In genomic region chr8:33985430-33985977, GRCm38 (mm10) we compare ENCODE assay signal across 12 mouse cellular contexts.
DNase-seq lines count a peak whose midpoint lies in the region; ATAC-seq and TF ChIP-seq lines count a peak whose summit lies in the region.
"Had no signal": no experiment of that assay in that cellular context is flagged by ENCODE, and none has a peak within 500 bp of the region (broad histone marks: within the 10 kb centered on the region; RNA-seq: fewer than 3 reads in every experiment).

No protein-coding gene starts in this region.

- no peak overlapping the region for H3K4me3 ChIP-seq in lung, embryonic 15.5 days
- H3K4me3 ChIP-seq in bone marrow, adult 2 months (replicated peaks; ENCODE audit: control insufficient read depth, low read depth, low read length): peak overlapping the region; percentile 31
- 0 out of 2 replicates have a peak overlapping the region, but pooled peaks have one; percentile 8 for H3K4me3 ChIP-seq in liver, embryonic 15.5 days (replicated peaks)
- no peak overlapping the region for H3K4me3 ChIP-seq in hindbrain, postnatal 0 days (ENCODE audit: low read length)
- H3K4me3 ChIP-seq: hindbrain, embryonic 13.5 days; limb, embryonic 10.5 days; neural tube, embryonic 13.5 days had no signal

- no peak for TF ChIP-seq CTCF in bone marrow, adult 2 months (IDR thresholded peaks at IDR 0.05; ENCODE audit: control insufficient read depth, insufficient read depth, low read length)
- no peak for TF ChIP-seq CTCF in hindbrain, postnatal 0 days (IDR thresholded peaks at IDR 0.05; ENCODE audit: low read depth)

- TF ChIP-seq POLR2A in bone marrow, adult 2 months (IDR thresholded peaks at IDR 0.05; ENCODE audit: borderline replicate concordance, control insufficient read depth, low read depth, low read length): no peak

- no peak overlapping the region for H3K4me2 ChIP-seq in lung, embryonic 15.5 days
- no peak overlapping the region for H3K4me2 ChIP-seq in liver, embryonic 15.5 days
- H3K4me2 ChIP-seq in hindbrain, postnatal 0 days (ENCODE audit: low read depth, low read length): no peak overlapping the region
- H3K4me2 ChIP-seq: hindbrain, embryonic 13.5 days; neural tube, embryonic 13.5 days had no signal

- no peaks in the 10 kb centered on the region for H3K27me3 ChIP-seq in lung, embryonic 15.5 days
- H3K27me3 ChIP-seq in liver, embryonic 15.5 days: no peaks in the 10 kb centered on the region
- H3K27me3 ChIP-seq in hindbrain, postnatal 0 days (ENCODE audit: insufficient read depth, low read length): no peaks in the 10 kb centered on the region
- H3K27me3 ChIP-seq: hindbrain, embryonic 13.5 days; neural tube, embryonic 13.5 days had no signal

- peaks cover 14% of the 10 kb centered on the region; the same call in 1 of the 2 replicates for H3K4me1 ChIP-seq in lung, embryonic 15.5 days
- no peaks in the 10 kb centered on the region for H3K4me1 ChIP-seq in bone marrow, adult 2 months (ENCODE audit: control insufficient read depth, insufficient read depth, low read length)
- H3K4me1 ChIP-seq in liver, embryonic 15.5 days (replicated peaks): peaks cover 15% of the 10 kb centered on the region
- H3K4me1 ChIP-seq in hindbrain, postnatal 0 days (ENCODE audit: insufficient read depth, low read length): no peaks in the 10 kb centered on the region
- H3K4me1 ChIP-seq: hindbrain, embryonic 13.5 days; limb, embryonic 10.5 days; neural tube, embryonic 13.5 days had no signal

- no peak overlapping the region for H3K9ac ChIP-seq in lung, embryonic 15.5 days
- H3K9ac ChIP-seq in liver, embryonic 15.5 days: no peak overlapping the region
- no peak overlapping the region for H3K9ac ChIP-seq in hindbrain, postnatal 0 days (replicated peaks; ENCODE audit: low read length)
- H3K9ac ChIP-seq: hindbrain, embryonic 13.5 days; neural tube, embryonic 13.5 days had no signal

- no peaks in the 10 kb centered on the region for H3K9me3 ChIP-seq in lung, embryonic 15.5 days
- H3K9me3 ChIP-seq in liver, embryonic 15.5 days (replicated peaks): no peaks in the 10 kb centered on the region
- H3K9me3 ChIP-seq in hindbrain, postnatal 0 days (ENCODE audit: low read length): no peaks in the 10 kb centered on the region
- H3K9me3 ChIP-seq: hindbrain, embryonic 13.5 days; limb, embryonic 10.5 days; neural tube, embryonic 13.5 days had no signal

- 63% methylated on average over 11 of the region's 11 CpGs for WGBS in lung, embryonic 15.5 days
- WGBS in bone marrow, adult 2 months: 53% methylated on average over 11 of the region's 11 CpGs
- WGBS in liver, embryonic 15.5 days (ENCODE audit: insufficient replicate concordance): 47% methylated on average over 11 of the region's 11 CpGs
- WGBS in hindbrain, postnatal 0 days: 61% methylated on average over 11 of the region's 11 CpGs

- H3K27ac ChIP-seq in lung, embryonic 15.5 days: no peak overlapping the region
- no peak overlapping the region for H3K27ac ChIP-seq in bone marrow, adult 2 months (ENCODE audit: control insufficient read depth, insufficient read depth, low read depth, low read length, poor library complexity)
- no peak overlapping the region for H3K27ac ChIP-seq in liver, embryonic 15.5 days (replicated peaks)
- H3K27ac ChIP-seq in hindbrain, postnatal 0 days: no peak overlapping the region
- H3K27ac ChIP-seq: hindbrain, embryonic 13.5 days; limb, embryonic 10.5 days; neural tube, embryonic 13.5 days had no signal

- H3K36me3 ChIP-seq in lung, embryonic 15.5 days: no peaks in the 10 kb centered on the region
- no peaks in the 10 kb centered on the region for H3K36me3 ChIP-seq in liver, embryonic 15.5 days (replicated peaks)
- H3K36me3 ChIP-seq in hindbrain, postnatal 0 days (ENCODE audit: insufficient read depth, low read length): no peaks in the 10 kb centered on the region
- H3K36me3 ChIP-seq: hindbrain, embryonic 13.5 days; limb, embryonic 10.5 days; neural tube, embryonic 13.5 days had no signal

- no peak for DNase-seq in lung, adult 18-20 months
- DNase-seq in thymus, postnatal 14 days: peak; percentile 24
- no peak for DNase-seq in left cerebral cortex, adult 8-10 months (ENCODE audit: low spot score in 2 of 2)
- no peak for DNase-seq in hindbrain, postnatal 0 days (ENCODE audit: low spot score)
- no peak for DNase-seq in neural tube, embryonic 10.5 days (ENCODE audit: extremely low spot score, low spot score)
- DNase-seq: embryo, embryonic 11 days had no signal

- peak; percentile 34; the same call in 1 of the 2 replicates for ATAC-seq in lung, embryonic 15.5 days (ENCODE audit: borderline replicate concordance, extremely low read depth, low FRiP score, low TSS enrichment)
- no peak for ATAC-seq in liver, embryonic 15.5 days (ENCODE audit: insufficient read depth)
- no peak for ATAC-seq in hindbrain, postnatal 0 days

Comparison
In these comparisons a context has a peak if more than half of its experiments do, and no peak if none do; other contexts are left out.
1. H3K4me3 ChIP-seq: peak in bone marrow, adult 2 months (single experiment) and liver, embryonic 15.5 days (single experiment); none in lung, embryonic 15.5 days (single experiment) and hindbrain, postnatal 0 days (single experiment).